Mouse (Mus musculus) A20 (cell line): ENCODE measurements around the gene Sh3pxd2a.

Source experiments
- DNase-seq: peaks from one replicate; pipeline ENCODE4 v3.0.0-alpha.2; 2011; ENCODE audit warnings: low read depth, low spot score

Gene Sh3pxd2a

DNA sequence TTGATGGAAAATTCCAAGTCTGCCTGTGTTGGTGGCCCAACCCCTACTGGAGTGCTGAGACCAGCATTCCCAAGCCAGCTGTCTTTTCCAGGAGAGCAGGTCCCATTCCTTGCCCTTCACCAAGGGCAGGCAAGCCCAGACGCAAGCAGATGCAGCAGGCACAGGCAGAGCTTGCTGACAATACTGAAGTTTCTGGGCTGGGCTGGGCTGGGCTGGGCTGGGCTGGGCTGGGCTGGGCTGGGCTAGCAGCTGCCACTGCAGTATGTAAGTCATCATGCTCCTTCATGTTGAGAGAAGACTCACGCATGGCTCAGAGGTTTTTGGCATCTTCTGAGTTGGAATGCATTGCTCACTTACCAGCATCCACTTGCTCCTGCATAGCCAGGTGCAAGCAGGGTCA is 27.7 kb upstream of the Sh3pxd2a start:
- no peak for DNase-seq

DNA sequence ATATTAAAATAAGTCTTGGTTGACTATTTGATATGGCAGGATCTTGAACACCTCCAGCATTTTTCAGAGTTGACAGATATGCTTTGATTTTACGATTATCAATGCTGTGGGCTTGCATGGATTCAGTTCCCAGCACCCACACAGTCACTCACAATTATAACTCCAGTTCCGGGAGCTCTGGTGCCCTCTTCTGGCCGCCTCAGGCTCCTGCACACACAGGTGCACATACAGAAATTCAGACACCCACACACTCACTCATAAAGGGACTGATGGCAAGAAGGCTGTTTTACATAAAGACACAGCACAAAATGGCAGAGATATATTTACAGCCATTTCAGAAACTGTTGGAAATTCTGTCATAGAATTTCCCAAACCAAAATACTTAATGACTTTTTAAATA is 25.0 kb upstream of the Sh3pxd2a start:
- peak; percentile 26 for DNase-seq

DNA sequence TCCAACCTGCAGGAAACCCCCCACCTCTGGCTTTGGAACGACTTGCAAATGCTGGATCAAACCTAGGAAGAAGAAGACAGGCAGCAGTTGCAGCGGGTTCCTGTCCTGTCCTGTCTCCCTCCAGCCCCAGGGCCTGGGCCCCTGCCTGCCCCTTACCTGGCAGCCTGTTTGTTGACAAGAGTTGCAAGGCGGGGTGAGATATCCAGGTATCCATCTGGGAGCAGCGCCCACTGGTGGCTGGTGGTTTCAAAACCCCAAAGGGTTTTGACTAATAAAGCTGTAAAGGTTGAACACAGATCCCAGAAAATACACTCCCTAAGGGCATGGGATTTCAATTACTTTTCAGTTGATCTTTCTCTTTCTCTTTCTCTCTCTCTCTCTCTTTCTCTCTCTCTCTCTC is 24.0 kb upstream of the Sh3pxd2a start:
- DNase-seq: peak; percentile 44

DNA sequence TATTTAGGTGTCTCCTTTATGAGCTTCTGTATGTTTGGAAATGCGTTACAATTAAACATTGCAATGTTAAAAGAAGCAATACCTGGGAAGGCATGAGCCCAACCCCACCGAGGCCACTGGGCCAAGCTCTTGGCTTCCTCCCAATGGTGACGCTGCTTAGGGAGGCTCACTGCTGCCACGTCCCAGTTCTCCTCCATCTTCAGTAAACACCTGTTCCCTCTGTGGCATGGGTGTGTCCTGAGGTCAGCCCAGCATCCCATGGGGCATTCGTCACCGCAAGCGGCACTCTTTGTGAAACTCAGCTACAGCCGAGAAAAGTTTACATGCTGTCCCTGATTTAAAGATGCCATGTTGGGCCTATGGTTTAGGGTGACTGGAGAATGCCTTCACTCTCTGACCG is 23.4 kb upstream of the Sh3pxd2a start:
- DNase-seq: no peak

DNA sequence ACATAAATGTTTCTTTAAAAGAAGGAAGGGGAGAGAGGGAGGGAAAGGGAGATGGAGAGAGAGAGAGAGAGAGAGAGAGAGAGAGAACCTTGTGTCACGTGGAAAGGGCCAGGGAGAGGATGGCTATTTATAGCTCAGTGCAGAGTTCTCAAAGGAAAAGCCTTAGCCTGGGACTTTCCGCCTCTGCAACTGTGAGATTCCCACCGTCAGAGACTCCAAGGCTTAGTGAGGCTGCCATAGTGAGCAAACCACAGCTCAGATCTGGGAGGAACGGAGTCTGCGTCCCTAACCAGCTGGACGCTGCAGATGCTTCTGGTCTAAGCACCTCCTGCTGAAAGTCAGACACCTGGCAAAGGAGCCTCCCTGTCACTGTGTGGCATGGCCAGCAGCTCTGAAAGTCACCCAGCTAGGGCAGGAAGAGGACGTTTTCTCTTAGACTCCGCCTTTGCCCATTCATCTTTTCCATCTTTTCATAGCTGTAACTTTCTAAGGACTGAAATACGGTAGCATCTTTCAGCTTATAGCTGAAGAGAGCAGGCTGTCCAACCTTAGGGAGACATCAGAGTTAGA is 21.9 kb upstream of the Sh3pxd2a start:
- DNase-seq: no peak

DNA sequence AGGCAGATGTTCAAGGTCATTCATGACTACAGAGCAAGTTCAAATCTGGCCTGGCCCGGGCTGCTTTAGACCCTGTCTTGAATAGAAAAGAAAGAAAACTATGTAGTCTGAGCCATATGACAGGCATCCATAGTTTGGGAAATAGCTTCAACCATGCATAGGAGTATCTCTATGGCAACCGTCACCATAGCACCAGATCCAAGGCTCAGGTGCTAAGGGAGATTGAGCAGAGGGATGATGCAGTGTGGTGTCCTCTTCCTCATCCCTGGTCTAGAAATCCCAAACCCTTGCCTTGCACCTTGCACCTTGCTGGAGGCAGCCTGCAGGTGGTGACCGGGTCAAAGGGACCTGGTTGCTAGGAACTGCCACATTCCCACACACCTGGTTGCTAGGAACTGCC is 19.9 kb upstream of the Sh3pxd2a start:
- DNase-seq: no peak

DNA sequence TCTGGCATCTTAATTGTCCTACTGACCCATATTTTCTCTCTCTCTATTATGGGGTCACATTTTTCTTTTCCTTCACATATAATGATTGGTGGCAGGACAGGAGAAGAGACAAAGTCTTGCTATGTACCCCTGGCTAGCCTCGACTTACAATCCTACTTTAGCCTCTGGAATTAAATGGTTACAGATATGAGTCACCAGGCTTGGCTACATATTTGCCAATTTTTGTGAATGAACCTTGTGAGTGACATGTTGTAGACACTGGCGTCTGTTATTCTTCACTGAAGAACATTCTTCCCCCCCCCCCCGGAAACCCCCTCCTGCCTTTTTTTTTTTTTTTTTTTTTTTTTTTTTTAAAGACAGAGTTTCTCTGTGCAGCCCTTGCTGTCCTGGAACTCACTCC is 19.1 kb upstream of the Sh3pxd2a start:
- no peak for DNase-seq

DNA sequence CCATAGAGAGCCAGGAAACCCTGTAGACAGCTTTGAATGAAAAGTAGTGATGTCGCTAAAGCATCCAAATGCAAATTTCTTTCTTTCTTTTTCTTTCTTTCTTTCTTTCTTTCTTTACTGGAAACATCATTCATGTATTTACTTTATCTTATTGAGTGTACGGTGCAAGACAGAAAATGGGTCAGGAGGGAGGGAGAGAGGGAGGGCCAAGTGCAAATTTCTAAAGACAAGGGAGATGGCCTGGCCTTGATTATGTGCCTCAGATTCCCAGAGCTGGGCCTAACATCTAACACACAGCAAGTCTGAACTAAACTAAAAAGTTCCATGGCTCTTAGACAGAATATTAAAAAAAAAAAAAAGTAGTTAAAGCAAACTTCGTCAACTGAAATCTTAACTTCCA is 9.3 kb upstream of the Sh3pxd2a start:
- no peak for DNase-seq

DNA sequence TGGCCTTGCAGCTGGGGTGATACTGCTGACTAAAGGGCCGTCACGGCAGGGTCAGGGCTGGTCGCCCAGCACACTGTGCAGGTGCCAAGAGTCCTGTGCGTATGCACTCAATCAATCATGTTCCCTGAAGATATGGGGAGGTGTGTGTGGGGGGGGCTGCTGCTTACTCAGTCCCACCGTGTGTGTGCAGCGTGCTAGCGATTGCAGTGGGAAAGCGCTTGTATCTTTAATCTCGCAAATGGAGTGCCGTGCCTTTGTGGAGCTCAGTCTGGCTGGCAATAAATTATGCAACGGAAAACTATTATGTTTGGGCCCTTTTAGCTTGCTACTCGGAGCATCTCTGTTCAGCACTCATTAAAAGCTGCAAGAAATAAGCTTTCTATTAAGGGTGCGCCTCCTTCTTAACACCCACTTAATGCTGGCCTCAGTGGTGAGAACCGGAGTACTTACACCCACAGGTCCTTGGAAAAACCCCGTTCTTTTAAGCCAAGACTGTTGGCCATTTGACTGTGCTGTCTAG is 8.7 kb upstream of the Sh3pxd2a start:
- DNase-seq: no peak

DNA sequence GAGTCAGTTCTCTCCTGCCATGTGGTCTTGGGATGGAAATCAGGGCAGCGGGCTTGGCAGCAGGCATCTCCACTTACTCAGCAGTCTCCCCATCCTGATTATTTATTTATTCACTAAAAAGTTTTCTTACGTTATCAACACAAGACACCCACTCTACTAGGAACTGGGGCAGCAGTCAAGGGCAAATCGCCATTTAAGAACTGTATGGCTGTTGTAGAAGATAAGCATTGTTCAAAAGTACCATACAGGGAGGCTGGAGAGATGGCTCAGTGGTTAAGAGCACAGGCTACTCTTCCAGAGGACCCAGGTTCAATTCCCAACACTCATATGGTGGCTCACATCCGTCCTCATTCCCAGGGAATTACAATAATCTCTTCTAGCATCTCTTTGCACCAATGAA is 7.6 kb upstream of the Sh3pxd2a start:
- DNase-seq: no peak

DNA sequence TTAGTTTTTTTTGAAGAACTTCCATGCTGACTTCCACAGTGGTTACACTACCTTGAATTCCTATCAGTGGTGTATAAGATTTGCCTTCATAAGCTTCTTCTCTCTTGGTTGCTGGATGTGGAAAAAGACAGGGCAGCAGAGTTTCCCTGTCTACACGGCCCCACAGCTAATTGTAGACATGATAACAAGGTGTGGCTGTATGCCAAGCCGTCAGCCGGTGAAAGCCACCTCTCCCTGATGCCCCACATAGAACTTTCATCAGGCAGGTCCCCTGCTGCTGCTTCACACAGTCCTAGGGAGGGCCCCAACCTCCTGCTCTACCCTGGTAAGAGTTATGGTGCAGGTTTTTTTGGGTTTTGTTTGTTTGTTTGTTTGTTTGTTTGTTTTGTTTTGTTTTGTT is 4.5 kb upstream of the Sh3pxd2a start:
- DNase-seq: no peak

DNA sequence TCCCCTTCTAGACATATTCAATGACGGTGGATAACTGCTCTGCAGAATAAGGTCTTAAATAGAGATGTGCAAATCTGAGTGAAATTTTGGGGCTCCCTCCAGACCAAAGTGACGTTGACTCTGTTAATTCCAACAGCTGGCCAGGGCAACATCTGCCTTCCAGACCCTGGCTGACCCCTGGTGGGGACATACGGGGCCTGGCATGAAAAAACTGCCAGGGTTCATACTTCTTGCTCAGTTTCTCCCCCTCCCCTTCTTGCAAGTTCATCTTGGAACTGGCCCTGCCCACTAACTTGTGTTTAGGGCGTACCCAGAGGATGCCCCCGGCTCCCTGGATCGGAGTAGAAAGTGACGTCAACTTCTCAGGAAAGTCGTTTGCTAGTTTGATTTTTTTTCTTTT is 2.6 kb upstream of the Sh3pxd2a start:
- no peak for DNase-seq

DNA sequence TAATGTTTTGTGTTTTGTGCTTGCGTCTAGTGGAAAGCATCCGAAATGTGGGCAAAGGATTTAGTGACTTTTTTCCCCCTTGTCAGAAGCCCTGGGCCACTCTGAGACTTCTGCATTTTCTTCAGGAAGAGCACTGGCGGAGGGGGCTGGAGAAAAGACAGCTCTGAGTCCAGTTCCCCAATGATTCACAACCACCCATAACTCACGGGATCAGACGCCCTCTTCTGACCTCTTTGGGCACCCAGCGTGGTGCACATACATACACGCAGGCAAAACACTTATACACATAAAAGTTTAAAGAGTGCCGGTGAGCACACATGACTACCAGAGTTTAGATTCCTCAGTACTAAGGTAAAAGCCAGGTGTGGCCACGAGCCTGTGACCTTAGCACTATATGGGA is 1.3 kb upstream of the Sh3pxd2a start:
- peak; percentile 79 for DNase-seq

DNA sequence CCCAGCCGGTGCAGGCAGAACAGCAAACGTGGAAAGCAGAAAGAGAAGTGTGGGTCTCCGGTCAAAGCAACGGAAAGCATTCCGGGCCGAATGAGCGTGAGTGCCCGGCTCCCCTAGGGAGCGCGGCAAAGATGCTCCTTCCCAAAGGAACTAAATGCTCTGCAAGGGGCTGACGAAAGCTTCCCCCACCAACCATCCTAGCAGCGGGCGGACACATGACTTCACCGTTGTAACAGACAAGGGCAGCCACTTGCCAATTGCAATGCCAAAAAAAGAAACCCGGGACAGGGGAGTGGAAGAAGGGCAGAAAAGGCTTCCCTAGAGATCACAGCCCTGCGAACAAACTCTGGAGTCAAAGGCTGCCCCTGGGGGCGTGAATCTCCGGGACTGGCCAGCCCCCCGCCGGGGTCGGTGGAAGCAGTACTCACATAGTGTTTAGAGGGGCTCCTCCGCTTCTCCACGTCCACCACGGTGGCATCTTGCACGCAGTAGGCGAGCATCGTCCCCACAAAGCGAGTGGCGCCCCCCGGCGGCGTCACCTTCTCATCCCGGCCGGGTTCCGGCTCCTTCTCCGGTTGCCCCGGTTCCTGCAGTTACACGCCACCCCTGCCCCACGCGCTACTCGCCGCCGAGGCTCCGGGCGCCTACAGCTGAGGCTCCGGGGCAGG is 431 bp downstream of the Sh3pxd2a start:
- peak; percentile 90 for DNase-seq

DNA sequence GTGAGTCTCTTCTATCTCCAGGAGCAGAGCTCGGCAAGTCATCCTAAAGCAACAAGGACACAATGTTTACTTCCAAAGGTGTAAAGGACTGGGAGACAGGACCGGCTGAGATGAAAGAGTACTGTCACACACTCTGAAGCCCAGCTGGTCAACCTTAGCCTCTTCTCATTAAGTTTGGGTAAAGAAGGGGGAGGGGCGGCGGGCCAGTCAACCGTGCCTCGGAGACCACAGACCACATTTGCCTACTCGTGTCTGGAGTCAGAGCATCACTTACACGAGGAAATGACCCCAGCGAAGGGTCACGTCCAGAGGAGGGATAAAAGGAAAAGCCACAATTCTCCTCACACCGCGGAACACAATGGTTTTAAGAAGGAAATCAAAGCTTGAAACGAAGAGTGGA is 995 bp downstream of the Sh3pxd2a start:
- DNase-seq: peak; percentile 69

DNA sequence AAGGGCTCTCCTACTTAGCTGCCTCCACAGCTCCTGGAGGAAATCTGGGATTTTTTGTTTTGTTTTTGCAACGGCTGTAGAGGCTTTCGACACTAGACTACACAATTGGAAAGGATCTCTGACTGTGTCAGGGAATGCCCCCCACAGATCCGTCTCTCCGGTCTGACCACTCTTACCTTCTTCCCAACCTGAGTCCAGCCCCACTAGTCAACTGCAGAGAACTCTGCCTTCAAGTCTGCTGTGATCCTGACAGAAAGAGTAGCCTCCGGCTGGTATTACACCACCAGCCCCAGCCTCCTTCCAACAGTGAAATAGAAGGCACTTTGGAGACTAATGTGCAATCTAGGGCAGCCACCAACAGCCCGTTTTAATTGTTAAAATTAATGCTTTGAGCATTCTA is 1.5 kb downstream of the Sh3pxd2a start:
- DNase-seq: no peak

DNA sequence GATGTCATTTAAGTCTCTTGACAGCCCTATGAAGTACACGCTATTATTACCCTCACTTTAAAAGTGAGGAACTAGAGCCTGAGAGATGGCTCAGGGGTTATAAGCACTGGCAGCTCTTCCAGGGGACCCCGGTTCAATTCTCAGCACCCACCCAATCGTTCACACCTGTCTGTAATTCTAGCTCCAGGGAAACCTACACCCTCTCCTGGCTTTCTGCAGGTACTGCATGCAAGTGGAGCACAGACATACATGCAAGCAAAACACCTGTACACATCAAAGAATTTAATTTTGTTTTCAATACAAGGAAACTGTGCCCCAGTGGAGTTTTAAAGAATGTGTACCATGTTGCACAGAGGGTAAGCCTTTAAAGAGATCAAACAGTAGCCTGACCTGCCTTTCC is 2.4 kb downstream of the Sh3pxd2a start:
- DNase-seq: no peak

DNA sequence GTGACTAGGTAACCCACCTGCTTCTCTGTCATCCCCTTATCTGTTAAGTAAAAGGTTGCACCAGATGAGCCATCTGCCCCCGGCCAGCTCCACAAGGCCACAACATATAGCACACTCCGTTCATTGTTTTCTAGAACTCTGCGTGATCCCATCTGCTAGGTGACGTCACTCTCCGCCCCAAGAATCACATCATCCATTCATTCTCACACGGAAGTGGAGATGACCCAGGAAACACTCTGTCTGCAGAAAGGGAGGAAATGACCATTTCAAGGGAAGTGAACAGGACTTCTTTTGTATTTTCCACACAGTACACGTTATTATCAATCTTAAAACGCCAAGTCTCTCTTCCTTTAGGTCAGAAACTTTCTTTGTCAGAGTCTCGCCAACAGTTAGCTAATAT is 2.8 kb downstream of the Sh3pxd2a start:
- no peak for DNase-seq

DNA sequence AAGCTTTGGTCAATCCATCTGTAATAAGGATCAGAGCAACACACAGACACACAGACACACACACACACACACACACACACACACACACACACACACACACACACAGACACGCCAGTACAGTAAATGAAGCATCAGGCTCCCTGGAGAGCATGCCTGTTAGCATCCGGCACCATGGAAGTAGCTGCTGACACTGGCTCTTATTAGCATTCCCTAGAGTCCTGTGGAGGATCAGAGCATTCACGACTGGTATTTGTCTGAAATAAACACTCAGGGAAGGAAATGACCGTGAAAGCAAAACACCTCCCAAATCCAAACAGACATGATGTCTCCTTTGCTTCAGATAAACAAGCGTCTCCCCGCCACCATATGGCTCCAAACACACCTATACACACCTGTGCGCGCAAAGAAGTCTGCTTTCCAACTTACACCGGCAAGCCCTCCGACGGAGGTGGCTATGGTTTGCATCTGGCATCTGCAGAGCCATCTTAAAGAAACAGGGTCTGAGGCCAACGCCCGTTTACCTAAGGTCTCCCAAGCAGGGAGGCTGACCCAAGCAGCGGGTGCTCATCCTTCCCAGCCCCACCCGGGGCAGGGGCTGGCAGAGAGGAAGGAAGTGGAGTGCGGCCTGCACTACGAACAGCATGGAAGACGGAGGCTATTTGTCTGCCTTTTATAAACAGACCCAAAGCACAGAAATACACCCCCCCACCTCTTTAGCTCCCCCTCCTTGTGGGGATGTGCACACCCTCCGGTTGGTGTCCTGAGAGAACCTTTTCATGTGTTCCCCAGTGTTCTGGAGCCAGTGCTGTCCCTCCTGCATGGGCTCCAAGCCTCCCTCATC is 3.9 kb downstream of the Sh3pxd2a start:
- DNase-seq: no peak

DNA sequence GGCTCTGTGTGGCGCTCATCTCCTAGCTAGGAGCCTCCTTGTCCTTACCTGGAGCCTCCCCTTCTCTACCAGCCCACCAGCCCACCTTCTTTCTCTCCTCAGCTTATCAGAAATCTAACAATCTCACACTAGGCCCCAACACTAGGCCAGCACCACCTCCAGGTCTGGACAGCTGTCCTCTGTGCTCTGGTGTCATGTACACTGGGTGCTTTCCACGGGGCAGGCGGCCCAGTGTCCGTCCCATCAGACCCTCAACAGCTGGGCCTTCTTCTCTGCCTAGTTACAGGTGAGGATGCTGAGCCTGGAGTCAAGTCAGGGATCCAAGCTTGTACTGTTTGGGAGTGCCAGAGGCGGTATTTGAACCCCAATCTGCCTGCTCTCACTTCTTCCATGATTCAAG is 5.0 kb downstream of the Sh3pxd2a start:
- no peak for DNase-seq

DNA sequence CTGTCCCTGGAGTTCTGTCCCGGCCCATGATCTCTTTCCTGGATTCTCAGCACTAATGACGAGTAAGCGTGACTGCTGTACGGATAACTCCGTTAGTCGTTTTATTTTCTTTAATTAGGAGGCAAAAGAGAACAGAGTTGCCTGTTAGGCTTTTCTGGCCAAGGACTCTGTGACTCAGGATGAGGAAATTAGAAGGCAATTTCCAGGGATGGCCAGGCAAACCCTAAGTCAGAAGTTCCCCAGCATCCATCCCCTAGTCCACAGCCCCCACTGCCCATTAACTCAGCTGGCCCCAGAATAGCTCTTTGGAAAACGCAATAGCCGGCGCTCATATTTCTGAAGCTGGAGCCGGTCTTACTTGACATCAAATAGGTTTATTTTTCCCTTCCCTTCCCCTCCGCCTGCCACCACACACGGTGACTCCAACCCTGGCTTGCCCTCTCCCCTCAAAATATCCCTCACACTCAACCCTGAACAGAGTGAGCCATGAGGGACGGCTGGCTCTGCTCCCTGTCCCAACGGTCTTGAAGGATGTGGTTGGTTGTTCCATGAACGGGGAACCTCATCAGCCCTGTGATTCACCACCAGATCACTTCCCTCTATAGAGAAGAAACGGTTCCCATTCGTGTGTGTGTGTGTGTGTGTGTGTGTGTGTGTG is 5.6 kb downstream of the Sh3pxd2a start:
- DNase-seq: no peak
